10 mouse cellular contexts compared by ENCODE assay signal in the genomic region with DNA sequence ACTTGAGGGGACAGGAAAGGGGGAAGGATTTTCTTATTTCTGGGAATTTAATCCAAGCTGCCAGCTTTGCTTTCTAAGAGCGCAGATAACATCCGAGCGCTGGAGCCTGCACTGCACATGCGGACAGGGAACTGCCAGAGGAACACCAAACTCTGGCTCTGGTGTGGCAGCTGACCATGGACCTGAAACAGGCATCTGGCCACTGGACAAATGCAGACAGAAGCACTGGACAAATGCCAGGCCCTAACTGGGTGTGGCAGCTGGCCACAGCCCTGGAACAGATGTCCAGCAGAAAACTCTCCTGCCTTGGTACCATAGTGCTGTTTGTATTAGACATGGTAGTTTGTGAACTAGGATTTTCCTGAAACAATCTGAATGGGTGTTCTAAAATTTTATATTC.
DNase-seq lines count a peak whose midpoint lies in the region; ATAC-seq and TF ChIP-seq lines count a peak whose summit lies in the region.
"Had no signal": no experiment of that assay in that cellular context is flagged by ENCODE, and none has a peak within 500 bp of the region (broad histone marks: within the 10 kb centered on the region; RNA-seq: fewer than 3 reads in every experiment).

No protein-coding gene starts in this region.

- no peak overlapping the region for H3K4me3 ChIP-seq in gastrocnemius, adult 2 months
- H3K4me3 ChIP-seq in lung, postnatal 0 days (ENCODE audit: low read depth, low read length) = no peak overlapping the region
- H3K4me3 ChIP-seq: neural tube, embryonic 15.5 days had no signal

- H3K4me2 ChIP-seq in lung, postnatal 0 days (replicated peaks; ENCODE audit: low read depth, low read length) = no peak overlapping the region
- H3K4me2 ChIP-seq: neural tube, embryonic 15.5 days had no signal

- no peak for ATAC-seq in lung, postnatal 0 days

- 83% methylated on average over 4 of the region's 4 CpGs for WGBS in lung, postnatal 0 days

- intact Hi-C loops in gastrocnemius, adult 2 months (cut with DNase I) = no loop called here

- DNase-seq in gastrocnemius, adult 2 months = peak; percentile 47
- DNase-seq in gastrocnemius, adult 18-20 months (ENCODE audit: low spot score) = no peak
- peak; percentile 2 for DNase-seq in lung, postnatal 14 days
- no peak for DNase-seq in lung, postnatal 0 days (ENCODE audit: low spot score)
- peak; percentile 13 to 23 for DNase-seq in adrenal gland, postnatal 36 days
- DNase-seq in heart, postnatal 4 days = peak; percentile 67
- DNase-seq in embryo, embryonic 11 days = no peak
- no peak for DNase-seq in B cell, adult 2 months

- no peaks in the 10 kb centered on the region for H3K27me3 ChIP-seq in lung, postnatal 0 days (replicated peaks; ENCODE audit: insufficient read depth, low read length)
- H3K27me3 ChIP-seq: neural tube, embryonic 15.5 days had no signal

- H3K27ac ChIP-seq in gastrocnemius, adult 2 months = no peak overlapping the region
- H3K27ac ChIP-seq in lung, postnatal 0 days (ENCODE audit: low read length) = no peak overlapping the region
- H3K27ac ChIP-seq: macrophage; neural tube, embryonic 15.5 days had no signal

- H3K4me1 ChIP-seq in lung, postnatal 0 days (ENCODE audit: insufficient read depth, low read depth, low read length) = no peaks in the 10 kb centered on the region

- H3K36me3 ChIP-seq in lung, postnatal 0 days (ENCODE audit: insufficient read depth, low read length) = no peaks in the 10 kb centered on the region
- H3K36me3 ChIP-seq: neural tube, embryonic 15.5 days had no signal

- TF ChIP-seq CTCF in gastrocnemius, adult 2 months (IDR thresholded peaks at IDR 0.05) = no peak
- TF ChIP-seq CTCF in lung, postnatal 0 days (IDR thresholded peaks at IDR 0.05) = no peak

- no peak for TF ChIP-seq EP300 in lung, postnatal 0 days (IDR thresholded peaks at IDR 0.05)

- no peak overlapping the region for H3K9ac ChIP-seq in lung, postnatal 0 days (replicated peaks; ENCODE audit: low read depth)
- H3K9ac ChIP-seq: neural tube, embryonic 15.5 days had no signal

- H3K9me3 ChIP-seq in lung, postnatal 0 days (ENCODE audit: low read length) = no peaks in the 10 kb centered on the region
- H3K9me3 ChIP-seq: neural tube, embryonic 15.5 days had no signal

Comparison
In these comparisons a context has a peak if more than half of its experiments do, and no peak if none do; other contexts are left out.
1. DNase-seq: peak in gastrocnemius, adult 2 months (single experiment), lung, postnatal 14 days (single experiment), adrenal gland, postnatal 36 days (2 of 2) and heart, postnatal 4 days (single experiment); none in gastrocnemius, adult 18-20 months (single experiment), lung, postnatal 0 days (single experiment), embryo, embryonic 11 days (single experiment) and B cell, adult 2 months (0 of 2).